Comparison of ENCODE assay signal across 28 mouse cellular contexts in genomic region chr6:122411281-122411680, GRCm38 (mm10).
"Had no signal": no experiment of that assay in that cellular context is flagged by ENCODE, and none has a peak within 500 bp of the region (broad histone marks: within the 10 kb centered on the region; RNA-seq: fewer than 3 reads in every experiment).

No protein-coding gene starts in this region.

- H3K9ac ChIP-seq: limb, embryonic 12.5 days; limb, embryonic 13.5 days; limb, embryonic 15.5 days; liver, embryonic 12.5 days; liver, embryonic 13.5 days; liver, embryonic 14.5 days; liver, embryonic 15.5 days; lung, embryonic 14.5 days; lung, embryonic 15.5 days; midbrain, embryonic 12.5 days; midbrain, embryonic 13.5 days; midbrain, embryonic 15.5 days had no signal

- H3K4me3 ChIP-seq: left cerebral cortex, adult 2 months; limb, embryonic 10.5 days; limb, embryonic 12.5 days; limb, embryonic 13.5 days; limb, embryonic 15.5 days; liver, embryonic 12.5 days; liver, embryonic 13.5 days; liver, embryonic 15.5 days; lung, embryonic 15.5 days; megakaryocyte, embryonic 14.5 days; midbrain, embryonic 10.5 days; midbrain, embryonic 12.5 days; midbrain, embryonic 13.5 days; midbrain, embryonic 15.5 days; myocyte had no signal

- H3K4me1 ChIP-seq: limb, embryonic 15.5 days; liver, embryonic 15.5 days; lung, embryonic 15.5 days; megakaryocyte, embryonic 14.5 days; midbrain, embryonic 10.5 days; midbrain, embryonic 12.5 days; midbrain, embryonic 13.5 days; midbrain, embryonic 15.5 days had no signal

- DNase-seq: left cerebral cortex, postnatal 4 days; liver; liver, embryonic 13.5 days; lung, adult 18-20 months; lung, adult 2 months; lung, embryonic 14.5 days; lung, postnatal 10 days; lung, postnatal 14 days; lung, postnatal 36 days; lung, postnatal 4 days; midbrain, embryonic 14.5 days had no signal

- H3K9me3 ChIP-seq: limb, embryonic 10.5 days; limb, embryonic 12.5 days; limb, embryonic 15.5 days; liver, embryonic 12.5 days; liver, embryonic 13.5 days; liver, embryonic 15.5 days; lung, embryonic 15.5 days; midbrain, embryonic 10.5 days; midbrain, embryonic 12.5 days; midbrain, embryonic 13.5 days; midbrain, embryonic 15.5 days had no signal

- H3K36me3 ChIP-seq: limb, embryonic 10.5 days; limb, embryonic 12.5 days; limb, embryonic 13.5 days; limb, embryonic 15.5 days; liver, embryonic 12.5 days; liver, embryonic 13.5 days; liver, embryonic 15.5 days; lung, embryonic 15.5 days; midbrain, embryonic 10.5 days; midbrain, embryonic 12.5 days; midbrain, embryonic 13.5 days; midbrain, embryonic 15.5 days had no signal

- H3K27ac ChIP-seq: left cerebral cortex, adult 2 months; limb, embryonic 10.5 days; limb, embryonic 12.5 days; limb, embryonic 13.5 days; limb, embryonic 15.5 days; liver, embryonic 12.5 days; liver, embryonic 13.5 days; liver, embryonic 14.5 days; liver, embryonic 15.5 days; lung, embryonic 15.5 days; macrophage; midbrain, embryonic 10.5 days; midbrain, embryonic 12.5 days; midbrain, embryonic 13.5 days; midbrain, embryonic 15.5 days had no signal

- H3K27me3 ChIP-seq: limb, embryonic 12.5 days; limb, embryonic 13.5 days; limb, embryonic 15.5 days; liver, embryonic 13.5 days; lung, embryonic 15.5 days; midbrain, embryonic 12.5 days; midbrain, embryonic 13.5 days; midbrain, embryonic 15.5 days had no signal

- ATAC-seq: liver, embryonic 12.5 days; lung, postnatal 0 days; midbrain, embryonic 13.5 days; midbrain, embryonic 15.5 days had no signal

- H3K4me2 ChIP-seq: limb, embryonic 12.5 days; limb, embryonic 13.5 days; limb, embryonic 15.5 days; liver, embryonic 12.5 days; liver, embryonic 13.5 days; liver, embryonic 15.5 days; lung, embryonic 14.5 days; lung, embryonic 15.5 days; midbrain, embryonic 12.5 days; midbrain, embryonic 13.5 days; midbrain, embryonic 15.5 days had no signal
